Mouse (Mus musculus) hindbrain, embryonic 12.5 days (tissue): ENCODE measurements at regions not wholly inside any gene's neighbourhood (a gene's known extent, or its start where the extent isn't known, plus 50 kb on each side); places are given as distances from the start of the nearest gene placed in this dataset.
"Not testable (repeated sequence)": the region's sequence is repeated elsewhere in the genome, so short reads cannot be mapped to it uniquely, and the experiment has no call there.

Experiments used
- ATAC-seq: fragments of 200-750 bp; cut with Nextera tagmentation; 2 replicates; pipeline ENCODE4 v1.8.0; 2017; ENCODE audit warnings: moderate TSS enrichment; ENCODE audit not compliant: low FRiP score
- H3K27ac ChIP-seq: fragments of 300-500 bp; sonication (generic); 2 replicates; pipeline ENCODE4 v1.5.1; 2016; ENCODE audit warnings: mild to moderate bottlenecking
- H3K27me3 ChIP-seq: fragments of 300-500 bp; sonication (generic); 2 replicates; pipeline ENCODE4 v1.6.1; 2016; ENCODE audit warnings: mild to moderate bottlenecking
- H3K36me3 ChIP-seq: fragments of 300-500 bp; sonication (generic); 2 replicates; pipeline ENCODE4 v1.6.1; 2016; ENCODE audit warnings: mild to moderate bottlenecking
- H3K4me1 ChIP-seq: fragments of 300-500 bp; sonication (generic); 2 replicates; pipeline ENCODE4 v1.6.1; 2016
- H3K4me2 ChIP-seq: fragments of 300-500 bp; sonication (generic); replicated peaks from 2 replicates; pipeline ENCODE4 v1.6.1; 2016; ENCODE audit warnings: mild to moderate bottlenecking
- H3K4me3 ChIP-seq: fragments of 300-500 bp; sonication (generic); 2 replicates; pipeline ENCODE4 v1.5.1; 2016; ENCODE audit warnings: mild to moderate bottlenecking
- H3K9ac ChIP-seq: fragments of 300-500 bp; sonication (generic); 2 replicates; pipeline ENCODE4 v1.6.1; 2016; ENCODE audit warnings: mild to moderate bottlenecking, moderate library complexity
- H3K9me3 ChIP-seq: fragments of 300-500 bp; sonication (generic); replicated peaks from 2 replicates; pipeline ENCODE4 v1.6.1; 2016; ENCODE audit warnings: mild to moderate bottlenecking
- WGBS: fragments of 180-500 bp; shearing (Covaris S2); methylation state at CpG from one replicate; pipeline ENCODE4 v1.1.7; 2016; 5-methylcytosine and 5-hydroxymethylcytosine counted together

DNA sequence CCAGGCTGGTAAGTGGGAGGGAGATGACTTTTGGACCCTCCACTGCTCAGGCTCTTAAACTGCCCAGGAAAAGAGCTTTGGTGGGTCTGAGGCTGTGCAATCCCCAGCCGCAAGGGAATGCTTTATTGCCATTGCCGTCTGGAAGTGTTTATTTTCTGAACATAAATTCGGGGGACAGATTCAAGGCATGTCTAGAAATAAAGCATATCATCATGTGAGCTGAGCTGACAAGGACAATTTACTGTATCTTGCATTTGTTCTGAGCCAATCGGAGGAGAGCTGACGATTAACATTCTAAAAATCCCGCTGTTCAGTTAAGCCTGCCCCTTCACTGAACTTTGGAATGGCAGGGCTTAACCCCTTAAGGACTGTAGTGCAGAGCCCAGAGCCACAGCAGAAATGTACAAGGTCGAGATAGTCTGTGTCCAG is 979.3 kb downstream of the Bcl11a start:
- Histone ChIP-seq H3K4me2 (peak overlapping the region; percentile 41), H3K4me1 (peaks cover 9% of the 10 kb centered on the region), H3K36me3 (no peaks in the 10 kb centered on the region), H3K27me3 (no peaks in the 10 kb centered on the region), H3K4me3 (no peak overlapping the region), H3K9me3 (peaks cover 5% of the 10 kb centered on the region; the same call in 1 of the 2 replicates), H3K9ac (no peak overlapping the region), H3K27ac (no peak overlapping the region)
- 4% methylated on average over 7 of the region's 7 CpGs for WGBS
- ATAC-seq, result peak; percentile 60; the same call in 1 of the 2 replicates

DNA sequence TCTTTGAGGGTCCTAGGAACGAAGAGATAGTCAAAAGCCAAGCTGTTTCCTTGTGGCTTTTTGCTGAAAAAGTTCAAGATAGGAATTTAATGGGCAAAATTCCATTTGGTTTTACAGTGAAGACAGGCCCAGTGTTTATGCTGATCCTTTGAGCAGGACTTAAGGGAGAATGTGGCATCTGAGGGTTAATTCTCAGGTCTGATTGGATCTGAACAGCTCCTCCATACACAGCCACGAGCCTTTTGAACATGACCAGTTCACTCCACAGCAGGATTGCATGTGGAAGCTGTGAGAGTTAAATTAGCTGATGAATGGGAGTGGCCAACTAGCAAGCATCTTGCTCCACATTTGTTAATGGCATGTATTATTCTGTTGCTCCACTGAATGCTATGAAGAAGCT is 979.7 kb downstream of the Bcl11a start:
- H3K27me3 ChIP-seq, result no peaks in the 10 kb centered on the region
- peaks cover 9% of the 10 kb centered on the region for H3K4me1 ChIP-seq
- no peak overlapping the region for H3K4me3 ChIP-seq
- H3K4me2 ChIP-seq, result peak overlapping the region; percentile 41
- H3K36me3 ChIP-seq, result no peaks in the 10 kb centered on the region
- WGBS, result 18% methylated on average over 2 of the region's 2 CpGs
- peak; percentile 32; the same call in 1 of the 2 replicates for ATAC-seq
- H3K9ac ChIP-seq, result no peak overlapping the region
- H3K27ac ChIP-seq, result no peak overlapping the region
- peaks cover 5% of the 10 kb centered on the region; the same call in 1 of the 2 replicates for H3K9me3 ChIP-seq

DNA sequence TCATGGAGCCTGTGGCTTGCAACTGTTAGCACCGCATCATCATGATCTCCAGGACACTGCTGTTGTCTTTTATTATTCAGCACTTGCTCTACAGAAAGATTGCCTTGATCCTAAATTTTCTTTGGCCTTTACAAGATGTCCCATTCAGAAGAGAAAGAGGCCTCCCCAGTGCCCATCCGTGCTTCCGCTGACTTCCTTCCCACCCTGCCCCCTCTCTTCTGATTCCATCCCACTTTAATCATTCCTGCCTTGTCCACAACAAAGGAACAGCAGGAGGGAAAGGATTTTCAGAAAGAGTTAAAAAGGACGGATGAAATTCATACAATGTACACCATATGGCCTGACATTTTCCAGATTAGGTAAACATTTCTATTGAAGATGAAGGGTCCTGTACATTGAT is 985.2 kb downstream of the Bcl11a start:
- no peaks in the 10 kb centered on the region for H3K27me3 ChIP-seq
- H3K9me3 ChIP-seq, result no peaks in the 10 kb centered on the region
- no peaks in the 10 kb centered on the region for H3K36me3 ChIP-seq
- no peak overlapping the region for H3K9ac ChIP-seq
- ATAC-seq, result no peak
- WGBS, result 20% methylated on average over 4 of the region's 4 CpGs
- peaks cover 10% of the 10 kb centered on the region for H3K4me1 ChIP-seq
- no peak overlapping the region for H3K27ac ChIP-seq
- no peak overlapping the region for H3K4me2 ChIP-seq
- no peak overlapping the region for H3K4me3 ChIP-seq

DNA sequence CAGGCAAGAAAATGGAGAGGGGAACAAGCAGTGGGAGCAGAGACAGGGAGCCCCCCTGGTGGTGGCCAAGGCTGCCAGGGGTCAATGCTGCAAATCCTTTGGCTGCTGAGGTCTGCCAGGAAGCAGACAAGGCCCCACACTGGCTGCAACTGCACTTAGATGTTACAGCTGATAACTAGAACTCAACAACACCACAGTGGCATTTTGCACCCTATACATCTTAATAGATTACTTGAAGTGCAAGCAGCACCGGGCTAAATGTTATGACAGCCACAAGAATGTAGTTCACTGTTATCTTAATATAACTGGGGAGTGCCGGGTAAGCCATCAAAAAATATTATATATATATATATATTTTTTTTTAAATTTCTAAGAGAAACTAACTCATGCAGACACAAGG is 986.1 kb downstream of the Bcl11a start:
- no peak for ATAC-seq
- 53% methylated on average over 2 of the region's 2 CpGs for WGBS
- Histone ChIP-seq H3K4me1 (peaks cover 10% of the 10 kb centered on the region), H3K4me2 (no peak overlapping the region), H3K27ac (no peak overlapping the region), H3K4me3 (no peak overlapping the region), H3K9ac (no peak overlapping the region), H3K9me3 (no peaks in the 10 kb centered on the region), H3K27me3 (no peaks in the 10 kb centered on the region), H3K36me3 (no peaks in the 10 kb centered on the region)

DNA sequence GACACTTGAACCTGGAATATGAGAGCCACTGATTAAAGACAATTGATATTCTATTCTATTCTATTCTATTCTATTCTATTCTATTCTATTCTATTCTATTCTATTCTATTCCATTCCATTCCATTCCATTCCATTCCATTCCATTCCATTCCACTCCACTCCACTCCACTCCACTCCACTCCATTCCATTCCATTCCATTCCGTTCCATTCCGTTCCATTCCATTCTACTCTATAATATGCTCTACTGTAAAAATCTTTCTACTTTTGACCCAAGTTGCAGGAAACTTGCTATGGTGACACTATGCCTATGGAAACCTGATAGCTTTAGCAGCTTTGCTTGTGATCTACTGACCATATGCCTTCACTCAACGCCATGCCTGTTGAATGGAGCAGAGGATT is 1022.1 kb downstream of the Bcl11a start:
- H3K36me3 ChIP-seq, H3K9ac ChIP-seq, H3K4me1 ChIP-seq, H3K27me3 ChIP-seq, H3K27ac ChIP-seq, ATAC-seq, H3K4me3 ChIP-seq, H3K9me3 ChIP-seq, H3K4me2 ChIP-seq: not testable (repeated sequence)
- 96% methylated on average over 3 of the region's 3 CpGs for WGBS

DNA sequence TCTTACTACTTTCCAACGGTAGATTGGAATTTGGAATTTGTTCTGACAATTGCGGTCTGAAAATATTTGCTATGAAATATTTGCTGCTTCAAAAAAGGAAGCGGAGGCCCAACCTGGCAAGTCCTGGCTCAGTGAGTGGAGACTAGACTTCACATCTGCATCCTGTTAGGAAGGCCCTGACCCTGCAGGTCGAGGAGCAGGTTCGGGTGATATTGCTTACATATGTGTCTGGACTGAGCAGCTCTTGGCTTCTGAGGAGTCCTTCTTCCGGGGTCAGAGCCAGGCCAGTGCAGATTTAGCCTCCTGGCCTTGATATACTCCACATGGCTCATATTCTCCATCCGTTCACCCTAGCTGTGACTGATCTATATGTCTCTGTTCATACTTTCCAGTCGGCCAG is 1026.6 kb downstream of the Bcl11a start:
- no peaks in the 10 kb centered on the region for H3K4me1 ChIP-seq
- H3K27me3 ChIP-seq, result no peaks in the 10 kb centered on the region
- 74% methylated on average over 8 of the region's 8 CpGs for WGBS
- no peak for ATAC-seq
- H3K27ac ChIP-seq, result no peak overlapping the region
- H3K4me3 ChIP-seq, result no peak overlapping the region
- H3K4me2 ChIP-seq, result no peak overlapping the region
- no peaks in the 10 kb centered on the region for H3K9me3 ChIP-seq
- no peak overlapping the region for H3K9ac ChIP-seq
- H3K36me3 ChIP-seq, result no peaks in the 10 kb centered on the region

DNA sequence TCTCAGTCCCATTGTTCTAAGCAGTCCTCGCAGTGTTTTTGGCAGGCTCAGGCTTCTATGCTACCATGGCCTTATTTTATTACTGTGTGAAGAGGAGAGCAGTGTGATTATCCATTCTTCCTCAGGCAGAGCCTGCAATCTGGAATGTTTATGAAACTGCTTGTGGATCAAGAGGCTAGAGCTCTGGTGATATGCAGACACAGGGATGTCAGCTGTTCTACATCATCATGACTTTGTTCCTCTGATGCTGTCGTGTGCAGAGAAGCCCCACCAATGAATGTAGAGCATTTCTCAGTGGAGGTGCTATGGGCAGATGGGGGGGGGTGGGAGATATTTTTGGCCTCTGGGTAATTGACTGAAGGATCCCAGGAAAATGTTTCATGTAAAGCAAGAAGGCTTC is 1046.6 kb downstream of the Bcl11a start:
- no peak for ATAC-seq
- H3K27ac ChIP-seq, result no peak overlapping the region
- no peaks in the 10 kb centered on the region for H3K4me1 ChIP-seq
- no peaks in the 10 kb centered on the region for H3K9me3 ChIP-seq
- H3K36me3 ChIP-seq, result no peaks in the 10 kb centered on the region
- no peak overlapping the region for H3K9ac ChIP-seq
- no peak overlapping the region for H3K4me2 ChIP-seq
- no peak overlapping the region for H3K4me3 ChIP-seq
- whole genome bisulfite sequencing, result 70% methylated on average over 2 of the region's 2 CpGs
- H3K27me3 ChIP-seq, result no peaks in the 10 kb centered on the region

DNA sequence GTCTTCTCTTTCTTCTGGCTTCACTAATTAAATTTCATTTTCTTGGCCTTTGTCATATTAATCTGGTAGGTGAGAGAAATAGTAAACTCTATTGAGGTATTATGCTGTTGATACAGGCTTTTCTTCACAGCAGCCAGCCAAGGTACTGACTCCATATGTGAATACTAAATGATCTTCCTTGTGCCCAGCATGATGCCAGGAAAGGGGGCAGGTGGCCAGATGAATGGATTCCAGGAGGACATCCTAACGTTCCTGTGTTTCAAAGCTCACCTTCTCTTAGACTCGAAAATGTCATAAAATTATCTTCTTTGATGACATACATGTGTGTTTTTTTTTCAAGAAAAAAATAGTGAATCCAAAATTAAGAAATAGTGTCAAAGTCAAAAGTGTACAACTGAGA is 1064.4 kb downstream of the Bcl11a start:
- H3K36me3 ChIP-seq, result no peaks in the 10 kb centered on the region
- no peaks in the 10 kb centered on the region for H3K4me1 ChIP-seq
- H3K27ac ChIP-seq, result no peak overlapping the region
- no peak overlapping the region for H3K4me2 ChIP-seq
- no peak overlapping the region for H3K4me3 ChIP-seq
- H3K9me3 ChIP-seq, result no peaks in the 10 kb centered on the region
- no peak for ATAC-seq
- no peaks in the 10 kb centered on the region for H3K27me3 ChIP-seq
- H3K9ac ChIP-seq, result no peak overlapping the region
- whole genome bisulfite sequencing, result 75% methylated on average over 2 of the region's 2 CpGs

DNA sequence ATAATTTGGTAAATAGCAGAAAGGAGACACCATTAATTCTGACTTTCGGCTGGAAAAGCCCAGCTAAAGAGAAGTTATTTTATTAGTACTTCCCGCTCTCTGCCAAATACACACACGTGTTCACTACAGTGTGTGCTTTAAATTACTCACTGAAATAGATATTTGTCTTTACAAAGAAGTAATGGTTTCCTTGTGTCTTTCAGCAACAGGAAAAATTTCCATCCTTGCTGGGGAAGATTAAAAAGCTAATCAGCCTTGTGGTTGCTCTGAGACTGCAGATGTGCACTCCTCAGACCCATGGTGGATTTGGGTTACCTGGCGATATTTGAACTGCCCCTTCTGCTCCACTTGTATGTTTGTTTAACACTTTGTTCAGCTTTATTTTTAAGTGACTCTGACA is 1065.0 kb downstream of the Bcl11a start:
- Histone ChIP-seq H3K36me3 (no peaks in the 10 kb centered on the region), H3K4me1 (no peaks in the 10 kb centered on the region), H3K4me2 (no peak overlapping the region), H3K27ac (no peak overlapping the region), H3K9me3 (no peaks in the 10 kb centered on the region), H3K27me3 (no peaks in the 10 kb centered on the region), H3K9ac (no peak overlapping the region), H3K4me3 (no peak overlapping the region)
- 76% methylated on average over 4 of the region's 4 CpGs for WGBS
- ATAC-seq, result no peak

DNA sequence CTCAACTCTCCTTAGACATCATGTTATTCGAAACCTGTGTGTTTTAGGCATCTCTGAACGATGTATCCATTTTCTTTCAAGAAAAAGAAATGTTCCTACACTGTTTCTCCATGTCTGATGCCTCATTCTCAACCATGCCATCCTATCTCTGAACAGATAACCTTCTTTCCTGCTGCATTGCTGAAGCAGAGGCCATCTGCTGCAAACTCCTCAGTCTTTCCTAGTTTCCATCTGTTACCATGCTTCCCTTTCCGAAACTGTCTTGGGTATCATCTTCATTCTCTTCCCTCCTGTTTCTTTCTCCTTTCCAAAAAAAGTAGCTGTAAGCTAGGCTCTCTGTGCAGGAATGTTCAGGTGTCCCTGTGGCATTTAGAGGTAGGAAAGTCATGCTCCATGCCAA is 1063.3 kb downstream of the 5730522E02Rik start:
- Histone ChIP-seq H3K9me3 (no peaks in the 10 kb centered on the region), H3K36me3 (no peaks in the 10 kb centered on the region), H3K27me3 (no peaks in the 10 kb centered on the region), H3K4me1 (no peaks in the 10 kb centered on the region), H3K4me2 (no peak overlapping the region), H3K4me3 (no peak overlapping the region), H3K9ac (no peak overlapping the region), H3K27ac (no peak overlapping the region)
- ATAC-seq, result no peak
- 86% methylated on average over 3 of the region's 3 CpGs for WGBS

DNA sequence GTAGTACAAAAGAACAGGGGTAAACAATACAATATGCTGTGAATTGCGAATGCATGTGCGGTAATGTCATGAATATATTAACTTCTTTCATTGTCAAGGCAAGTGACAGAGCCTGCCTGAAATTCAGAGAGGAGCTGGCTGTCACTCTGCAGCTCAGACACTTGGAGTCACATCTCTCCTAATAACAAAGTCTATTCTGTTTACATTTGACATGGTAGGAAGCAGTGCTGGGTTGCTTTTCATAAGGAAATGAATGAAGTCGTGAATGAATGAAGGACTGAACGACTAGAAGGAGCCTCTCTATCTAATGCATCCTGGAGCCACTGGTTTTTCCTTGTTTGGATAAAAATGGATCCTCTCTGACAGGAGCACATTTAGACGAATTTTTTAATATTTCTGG is 1053.9 kb downstream of the 5730522E02Rik start:
- H3K27me3 ChIP-seq, result no peaks in the 10 kb centered on the region
- no peaks in the 10 kb centered on the region for H3K36me3 ChIP-seq
- H3K4me3 ChIP-seq, result peak overlapping the region; percentile 14; the same call in 1 of the 2 replicates
- 11% methylated on average over 5 of the region's 5 CpGs for WGBS
- no peaks in the 10 kb centered on the region for H3K9me3 ChIP-seq
- peak overlapping the region; percentile 45; the same call in 1 of the 2 replicates for H3K27ac ChIP-seq
- H3K4me2 ChIP-seq, result peak overlapping the region; percentile 44
- peak; percentile 82 for ATAC-seq
- H3K9ac ChIP-seq, result 0 out of 2 replicates have a peak overlapping the region, but pooled peaks have one; percentile 23
- peaks cover 12% of the 10 kb centered on the region for H3K4me1 ChIP-seq

DNA sequence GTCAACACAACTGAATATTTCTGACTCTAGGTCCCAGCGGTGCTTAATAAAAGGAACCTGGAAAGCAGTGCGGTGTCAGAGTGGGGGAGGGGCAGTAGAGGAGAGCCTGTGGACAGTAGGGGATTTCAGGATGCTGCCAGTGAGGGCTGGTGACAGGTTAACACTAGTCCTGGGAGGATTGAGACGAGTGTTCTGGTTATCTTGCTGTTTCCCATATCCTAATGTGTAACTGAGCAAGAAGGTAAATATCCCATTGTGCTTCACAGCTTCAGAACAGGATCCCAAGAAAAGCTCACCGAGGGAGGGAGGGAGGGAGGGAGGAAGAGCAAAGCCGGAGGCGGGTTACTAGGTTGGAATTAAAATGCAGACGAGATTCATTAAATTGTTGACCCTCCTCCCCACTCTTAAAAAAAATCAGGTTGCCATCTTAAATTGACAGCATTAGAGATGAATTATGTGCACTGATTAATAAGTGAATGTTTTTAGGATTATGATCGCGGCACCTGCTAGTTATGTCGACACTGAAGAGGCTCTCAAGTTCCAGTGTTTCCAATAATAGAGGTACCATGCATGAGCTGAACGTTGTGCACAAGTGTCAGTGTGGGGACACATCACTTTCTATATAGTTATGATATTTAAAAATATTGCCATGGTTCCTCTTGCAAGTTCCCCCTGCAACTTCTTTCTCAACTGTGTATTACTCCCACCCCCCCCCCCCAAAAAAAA is 1053.3 kb downstream of the 5730522E02Rik start:
- 0 out of 2 replicates have a peak overlapping the region, but pooled peaks have one; percentile 23 for H3K9ac ChIP-seq
- peak; percentile 89 for ATAC-seq
- H3K9me3 ChIP-seq, result no peaks in the 10 kb centered on the region
- H3K4me3 ChIP-seq, result peak overlapping the region; percentile 14; the same call in 1 of the 2 replicates
- no peaks in the 10 kb centered on the region for H3K27me3 ChIP-seq
- no peaks in the 10 kb centered on the region for H3K36me3 ChIP-seq
- peaks cover 12% of the 10 kb centered on the region for H3K4me1 ChIP-seq
- H3K4me2 ChIP-seq, result peak overlapping the region; percentile 44
- peak overlapping the region; percentile 45; the same call in 1 of the 2 replicates for H3K27ac ChIP-seq
- WGBS, result 27% methylated on average over 11 of the region's 11 CpGs

DNA sequence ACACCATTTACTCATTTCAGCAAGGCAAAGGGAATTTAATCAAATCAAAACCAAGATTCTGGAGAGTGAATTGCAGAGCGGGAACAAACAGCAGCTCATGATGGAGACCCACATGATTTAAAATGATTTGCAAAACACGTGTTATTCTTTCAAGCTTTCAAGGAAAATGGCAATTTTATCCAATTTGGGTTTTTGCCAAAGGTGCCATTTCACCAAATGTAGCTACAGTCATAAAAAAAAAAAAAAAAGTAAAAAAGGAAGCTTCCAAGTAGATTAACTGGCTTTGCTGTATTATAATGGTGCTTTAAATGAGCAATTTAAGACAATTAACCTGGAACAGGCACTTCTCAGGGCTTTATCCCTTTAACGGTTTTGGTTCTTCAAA is 1052.7 kb downstream of the 5730522E02Rik start:
- no peak overlapping the region for H3K27ac ChIP-seq

More for the DNA sequence above, 1052.7 kb downstream of the 5730522E02Rik start:
- Histone ChIP-seq H3K4me3 (no peak overlapping the region), H3K27me3 (no peaks in the 10 kb centered on the region), H3K4me1 (peaks cover 12% of the 10 kb centered on the region), H3K36me3 (no peaks in the 10 kb centered on the region), H3K9ac (no peak overlapping the region), H3K9me3 (no peaks in the 10 kb centered on the region), H3K4me2 (no peak overlapping the region)
- WGBS, result 78% methylated on average over 3 of the region's 3 CpGs
- ATAC-seq, result no peak
